Mouse (Mus musculus) naive thymus-derived CD4-positive, alpha-beta T cell, adult 2 months (primary cell): ENCODE measurements around the gene Hsd17b12.

ENCODE experiments used
- DNase-seq: peaks from one replicate; pipeline ENCODE4 v3.0.0-alpha.2; 2011; ENCODE audit warnings: low read depth

Hsd17b12 gene

DNA sequence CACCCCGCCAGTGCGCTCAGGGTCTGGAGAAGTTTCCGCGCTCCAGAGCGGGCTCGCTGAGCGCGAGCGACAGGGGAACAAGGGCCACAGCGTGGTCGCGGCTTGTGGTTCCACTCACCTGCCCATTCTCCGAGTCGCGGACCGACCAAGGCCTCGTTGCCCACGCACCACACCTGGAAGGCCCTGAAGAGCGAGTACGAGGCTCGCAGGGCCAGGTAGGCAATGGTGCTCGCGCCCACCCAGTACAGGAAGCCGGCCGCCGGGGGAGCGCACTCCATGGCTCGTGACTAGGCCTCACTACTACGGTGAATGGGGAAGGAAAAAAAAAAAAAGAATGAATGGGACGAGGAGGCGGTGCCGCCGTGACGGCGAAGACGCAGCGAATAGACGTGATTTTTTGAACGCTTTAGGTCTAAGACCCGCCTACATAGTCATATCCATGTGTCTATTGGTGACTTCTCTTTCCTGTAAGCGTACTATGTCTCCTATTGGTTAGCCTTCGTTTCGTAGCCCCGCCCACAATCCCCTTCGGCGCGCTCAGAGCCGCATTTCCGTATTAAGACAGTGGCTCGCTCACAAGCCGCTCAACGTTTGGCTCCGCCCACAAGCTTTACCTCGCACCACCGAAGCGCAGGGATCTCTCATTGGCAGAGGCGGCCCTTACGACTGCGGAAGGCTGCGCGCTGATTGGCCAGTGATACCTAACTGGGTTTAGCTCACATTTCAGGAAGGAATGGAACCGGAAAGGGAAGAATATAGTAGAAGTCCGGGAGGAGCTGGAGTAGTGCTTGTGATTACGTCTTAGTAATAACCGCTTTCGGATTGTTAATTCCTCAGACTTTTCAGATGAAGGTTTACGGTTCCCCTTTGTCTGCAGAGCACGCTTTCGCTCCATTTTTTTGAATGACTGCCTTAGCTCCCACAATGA, at the start of gene Hsd17b12:
Hsd17b12 (minus strand) TSS at position 373 of the 928 bp plus-strand sequence.
- DNase-seq: peak; percentile 100

GRCm38 (mm10) chr2:94184906-94185305, 27.1 kb upstream of the Hsd17b12 start:
- no peak for DNase-seq

- DNase-seq: no peak
These were observed 26.4 kb upstream of the Hsd17b12 start for GRCm38 (mm10) chr2:94184142-94184541.

DNA sequence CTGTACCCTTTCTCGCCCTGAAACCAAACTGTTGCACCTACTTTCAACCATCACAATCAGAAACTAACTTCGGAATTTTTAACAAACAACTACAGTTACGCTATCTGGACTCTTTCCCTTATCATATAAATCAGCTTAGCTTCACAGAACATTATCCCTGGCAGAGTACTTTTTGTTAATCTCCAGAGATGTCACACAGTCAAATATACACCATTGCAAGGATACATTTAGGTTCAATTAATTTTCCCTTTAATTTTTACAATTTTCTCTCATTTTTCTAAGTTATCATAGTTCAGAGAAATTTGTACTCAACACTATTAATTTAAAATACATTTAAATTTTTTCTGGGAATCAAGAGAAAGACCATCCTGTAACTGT, 21.3 kb upstream of the Hsd17b12 start:
- DNase-seq: no peak

- DNase-seq: peak; percentile 89
These were observed 20.7 kb upstream of the Hsd17b12 start for GRCm38 (mm10) chr2:94178321-94179029.

GRCm38 (mm10) chr2:94177294-94177693, 19.5 kb upstream of the Hsd17b12 start:
- DNase-seq: no peak

GRCm38 (mm10) chr2:94176381-94176780, 18.6 kb upstream of the Hsd17b12 start:
- no peak for DNase-seq

- no peak for DNase-seq
These were observed 15.8 kb upstream of the Hsd17b12 start for GRCm38 (mm10) chr2:94173549-94173948.

GRCm38 (mm10) chr2:94163207-94163606, 5.4 kb upstream of the Hsd17b12 start:
- no peak for DNase-seq

- DNase-seq: no peak
These were observed 4.4 kb upstream of the Hsd17b12 start for GRCm38 (mm10) chr2:94162141-94162540.

GRCm38 (mm10) chr2:94158520-94158884, 738 bp upstream of the Hsd17b12 start:
- DNase-seq: no peak

DNA sequence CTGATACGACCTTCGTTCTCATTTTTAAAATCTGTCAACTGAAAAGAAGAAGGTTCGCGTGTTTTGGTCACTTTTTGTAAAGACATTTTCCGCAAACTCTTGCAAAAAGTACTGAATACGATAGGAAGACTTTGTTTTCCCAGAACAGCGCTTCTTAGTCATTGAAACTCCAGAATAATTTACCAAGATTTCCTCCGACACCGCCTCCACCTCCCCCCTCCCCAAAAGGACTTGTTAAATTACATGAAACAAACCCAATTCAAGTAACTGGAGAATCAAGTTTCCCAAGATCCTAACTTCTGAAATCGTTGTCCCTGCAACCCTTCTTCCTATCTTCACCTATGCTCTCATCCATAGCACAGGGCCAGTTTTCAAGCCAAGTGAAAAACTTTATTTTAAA, 713 bp downstream of the Hsd17b12 start:
- DNase-seq: no peak

- no peak for DNase-seq
These were observed 12.6 kb downstream of the Hsd17b12 start for GRCm38 (mm10) chr2:94145146-94145542.

GRCm38 (mm10) chr2:94144520-94145145, 13.1 kb downstream of the Hsd17b12 start:
- DNase-seq: no peak

GRCm38 (mm10) chr2:94141293-94141692, 16.5 kb downstream of the Hsd17b12 start:
- DNase-seq: no peak

GRCm38 (mm10) chr2:94138469-94139390, 19.0 kb downstream of the Hsd17b12 start:
- DNase-seq: no peak

GRCm38 (mm10) chr2:94136837-94137236, 20.9 kb downstream of the Hsd17b12 start:
- no peak for DNase-seq

DNA sequence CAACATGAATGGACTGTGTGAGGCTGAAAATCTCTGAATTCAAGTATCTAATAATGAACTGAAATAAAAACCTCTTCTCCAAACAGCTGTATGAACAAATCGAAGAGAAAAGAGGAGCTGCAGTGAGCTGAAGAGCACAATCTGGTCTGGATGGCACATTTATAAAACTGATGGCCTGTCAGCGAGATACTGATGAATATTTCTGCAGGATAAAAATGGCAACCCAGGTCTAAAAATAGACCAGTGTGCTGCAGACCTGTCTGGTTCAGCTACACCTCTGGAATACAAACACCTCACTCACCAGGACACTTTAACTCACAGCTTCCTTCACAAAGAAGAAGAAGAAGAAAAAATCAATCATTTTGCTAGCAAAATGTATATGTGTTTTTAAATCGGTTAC, 29.3 kb downstream of the Hsd17b12 start:
- DNase-seq: no peak

DNA sequence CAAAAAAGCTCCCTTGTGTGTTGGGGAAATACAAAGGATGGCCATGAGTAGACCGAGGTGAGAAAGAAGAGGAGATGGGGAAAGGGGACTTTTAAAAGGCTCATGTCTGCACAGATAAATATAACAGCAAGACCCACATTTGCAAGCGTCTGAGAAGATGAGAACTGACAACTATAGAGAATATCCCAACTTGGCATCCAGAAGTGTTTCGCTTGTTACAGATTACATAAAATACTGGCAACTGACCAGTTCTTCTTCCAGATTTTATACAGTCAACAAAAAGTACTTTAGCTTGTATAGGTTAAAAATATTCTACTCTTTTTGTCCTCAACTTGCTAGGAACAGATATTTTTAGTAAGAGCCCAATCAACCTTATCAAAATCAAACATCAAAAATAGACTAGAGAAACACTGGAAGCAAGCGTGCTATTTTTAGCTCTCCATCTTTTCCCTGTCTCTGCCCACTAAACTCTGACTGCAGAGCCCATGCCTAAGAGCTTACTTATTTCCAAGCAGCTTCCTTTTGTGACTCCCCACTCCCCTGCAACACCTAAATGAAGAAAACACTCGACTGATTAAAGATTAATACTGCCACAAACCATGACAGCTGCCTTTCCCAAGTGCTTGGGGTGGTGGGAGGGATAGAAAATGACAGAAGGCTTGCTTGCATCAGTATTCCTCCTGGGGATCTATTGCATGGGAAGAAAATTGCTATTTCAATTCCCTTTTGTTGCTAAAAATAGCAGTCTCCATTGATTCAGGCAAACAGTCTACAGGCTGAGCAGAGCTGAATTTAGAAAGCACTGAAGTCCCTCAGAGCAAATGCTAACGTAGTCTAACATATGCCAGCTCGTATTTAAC, 35.4 kb downstream of the Hsd17b12 start:
- DNase-seq: no peak

DNA sequence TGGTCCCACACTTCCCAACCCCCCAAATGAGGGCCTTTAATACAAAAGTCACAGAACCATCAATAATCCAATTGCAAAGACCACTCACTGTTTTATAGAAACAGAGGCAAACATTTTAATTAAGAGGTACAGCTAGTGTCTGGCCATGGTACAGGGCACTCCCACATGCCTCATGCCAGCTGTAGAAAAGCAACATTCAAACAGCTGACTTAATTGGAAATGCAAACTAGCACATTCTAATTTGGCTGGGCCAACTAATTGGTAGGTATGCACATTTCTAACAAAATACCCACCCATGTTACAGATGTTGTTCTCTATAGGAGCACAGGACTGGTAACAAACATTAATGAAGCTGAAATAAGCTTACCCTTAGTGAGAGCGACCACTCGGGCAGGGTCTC, 54.0 kb downstream of the Hsd17b12 start:
- DNase-seq: no peak

- no peak for DNase-seq
These were observed 67.9 kb downstream of the Hsd17b12 start for GRCm38 (mm10) chr2:94089901-94090300.
